Mouse (Mus musculus) embryonic fibroblast, embryonic 13.5 days (primary cell): ENCODE results near the gene Bmi1.

ENCODE experiments used
- CTCF ChIP-seq: IDR thresholded peaks from 2 replicates; pipeline ENCODE4 v1.5.1; 2011; ENCODE audit warnings: mild to moderate bottlenecking, control low read depth, low read length, moderate library complexity, borderline replicate concordance; ENCODE audit not compliant: insufficient read depth
- POLR2A ChIP-seq: IDR thresholded peaks from 2 replicates; pipeline ENCODE4 v1.6.1; 2011; ENCODE audit warnings: low read depth, mild to moderate bottlenecking, control low read depth, low read length, moderate library complexity

GRCm38 (mm10) chr2:18697591-18698244, 20.9 kb downstream of the Bmi1 start:
- TF ChIP-seq CTCF (no peak), POLR2A (no peak)
